Mouse (Mus musculus) heart, embryonic 14.5 days (tissue): ENCODE results near the gene Cinp. TPM values are rescaled to one million over a fixed set of nuclear protein-coding genes. Genes with fewer than 3 reads are reported as not detected.

Experiments
- polyA plus RNA-seq: library from polyadenylated mRNA; unstranded; fragments of >200 nt; fragmentation: Nextera tagmentation; extraction: Ambion mirVana; gene quantifications from 2 replicates; pipeline ENCODE4 v1.2.1, GENCODE M21; 2014

Gene Cinp
- polyA plus RNA-seq, 1 experiment from 2014 or later, result 67.0 TPM

Other genes starting within 250 kb of the Cinp start
- gene 1700001K19Rik, start 206.5 kb downstream of the Cinp start, polyA plus RNA-seq, result not detected in 2 replicates
- 635 and 675 TPM in 2 replicates for gene Hsp90aa1, start 186.4 kb downstream of the Cinp start, polyA plus RNA-seq
- gene Wdr20, start 151.2 kb downstream of the Cinp start, polyA plus RNA-seq, result 16.1 and 16.3 TPM in 2 replicates
- gene Mok, start 48.2 kb downstream of the Cinp start, polyA plus RNA-seq, result 3.5 and 4.7 TPM in 2 replicates
- 4.6 TPM in 2 replicates for gene Zfp839, start 38.9 kb downstream of the Cinp start, polyA plus RNA-seq
- 2.3 and 2.8 TPM in 2 replicates for gene Tecpr2, start 119 bp upstream of the Cinp start, polyA plus RNA-seq
- gene Ankrd9, start 89.9 kb upstream of the Cinp start, polyA plus RNA-seq, result 10.8 TPM in 2 replicates
- gene Rcor1, start 150.2 kb upstream of the Cinp start, polyA plus RNA-seq, result 12.3 and 12.6 TPM in 2 replicates